Mouse (Mus musculus) thymus, adult 2 months (tissue): Measurements from ENCODE around the gene Eefsec.

Experiments
- CTCF ChIP-seq: fragments of 200-500 bp; IDR thresholded peaks from 2 replicates; pipeline ENCODE4 v1.5.1; 2012; ENCODE audit warnings: mild to moderate bottlenecking, control low read depth, low read length, moderate library complexity, borderline replicate concordance; ENCODE audit not compliant: control insufficient read depth, poor library complexity, insufficient read depth; ENCODE audit errors: extremely low read depth
- POLR2A ChIP-seq: fragments of 200-500 bp; IDR thresholded peaks from 2 replicates; pipeline ENCODE4 v1.6.1; 2012; ENCODE audit warnings: mild to moderate bottlenecking, low read length, control low read depth, moderate library complexity; ENCODE audit not compliant: control insufficient read depth, poor library complexity, insufficient read depth; ENCODE audit errors: extremely low read depth

DNA sequence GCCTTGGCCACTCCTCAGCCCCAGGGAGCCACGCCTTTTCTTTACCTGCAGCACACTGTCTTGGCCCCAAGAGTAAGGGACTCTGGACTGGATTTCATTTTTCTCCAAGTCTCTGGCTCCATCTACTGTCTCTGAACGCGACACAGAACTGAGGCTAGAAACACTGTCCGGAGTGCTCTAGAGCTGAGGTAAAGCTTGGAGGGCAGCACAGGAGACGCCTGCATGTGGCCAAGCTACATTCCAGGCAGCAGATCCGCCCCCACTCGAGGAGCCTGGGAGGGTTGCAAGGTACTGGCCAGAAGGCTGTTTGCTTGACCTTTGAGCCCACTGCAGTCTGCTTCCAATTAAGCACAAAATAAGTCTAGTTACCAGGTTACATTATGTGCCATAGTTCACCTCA, 124.5 kb downstream of the Eefsec start:
- TF ChIP-seq POLR2A (no peak), CTCF (no peak)
